Mouse (Mus musculus) bone marrow macrophage, adult 2 months (primary cell): ENCODE measurements at regions not wholly inside any gene's neighbourhood (a gene's known extent, or its start where the extent isn't known, plus 50 kb on each side); places are given as distances from the start of the nearest gene placed in this dataset.

Experiments used
- CTCF ChIP-seq: IDR thresholded peaks from 2 replicates; pipeline ENCODE4 v1.5.1; 2012; ENCODE audit warnings: low read depth, mild to moderate bottlenecking, low read length, moderate library complexity
- POLR2A ChIP-seq: IDR thresholded peaks from 2 replicates; pipeline ENCODE4 v1.6.1; 2012; ENCODE audit warnings: mild to moderate bottlenecking, low read depth, low read length, borderline replicate concordance

- no peak for TF ChIP-seq CTCF
- TF ChIP-seq POLR2A: no peak
These were observed 179.6 kb upstream of the Tenm4 start for GRCm38 (mm10) chr7:95991250-95992032.
